Mouse (Mus musculus) heart, embryonic 10.5 days (tissue): ENCODE measurements around the gene Hormad2. TPM values are rescaled to one million over a fixed set of nuclear protein-coding genes. Genes with fewer than 3 reads are reported as not detected.

Experiments used
- DNase-seq: peaks from one replicate; pipeline ENCODE4 v3.0.0-alpha.2; 2017; ENCODE audit warnings: low spot score
- H3K27ac ChIP-seq: fragments of 300-500 bp; sonication (generic); 2 replicates; pipeline ENCODE4 v1.5.1; 2016; ENCODE audit warnings: mild to moderate bottlenecking
- H3K27me3 ChIP-seq: fragments of 300-500 bp; sonication (generic); 2 replicates; pipeline ENCODE4 v1.6.1; 2016; ENCODE audit warnings: mild to moderate bottlenecking; ENCODE audit not compliant: poor library complexity, insufficient read depth, severe bottlenecking
- H3K36me3 ChIP-seq: fragments of 300-500 bp; sonication (generic); 2 replicates; pipeline ENCODE4 v1.6.1; 2016; ENCODE audit warnings: mild to moderate bottlenecking, moderate library complexity
- H3K4me1 ChIP-seq: fragments of 300-500 bp; sonication (generic); 2 replicates; pipeline ENCODE4 v1.6.1; 2016; ENCODE audit warnings: mild to moderate bottlenecking
- H3K4me3 ChIP-seq: fragments of 300-500 bp; sonication (generic); 2 replicates; pipeline ENCODE4 v1.5.1; 2016; ENCODE audit warnings: mild to moderate bottlenecking, moderate library complexity
- H3K9me3 ChIP-seq: fragments of 300-500 bp; sonication (generic); 2 replicates; pipeline ENCODE4 v1.6.1; 2016; ENCODE audit warnings: mild to moderate bottlenecking, moderate library complexity
- WGBS: fragments of 180-500 bp; shearing (Covaris S2); methylation state at CpG from one replicate; pipeline ENCODE4 v1.1.7; 2016; 5-methylcytosine and 5-hydroxymethylcytosine counted together
- polyA plus RNA-seq: library from polyadenylated mRNA; unstranded; fragments of >200 nt; fragmentation: Nextera tagmentation; extraction: Ambion mirVana; gene quantifications from 2 replicates; pipeline ENCODE4 v1.2.1, GENCODE M21; 2016

The Hormad2 gene
- polyA plus RNA-seq, 1 experiment from 2014 or later = 1.1 TPM

- Histone ChIP-seq H3K4me1 (no peaks in the 10 kb centered on the region), H3K36me3 (no peaks in the 10 kb centered on the region), H3K27ac (no peak overlapping the region), H3K9me3 (no peaks in the 10 kb centered on the region), H3K27me3 (no peaks in the 10 kb centered on the region), H3K4me3 (no peak overlapping the region)
- no peak for DNase-seq
- WGBS = 72% methylated on average over 4 of the region's 4 CpGs
Observed at GRCm38 (mm10) chr11:4379857-4380256, 61.0 kb downstream of the Hormad2 start.

GRCm38 (mm10) chr11:4366389-4366788, 74.5 kb downstream of the Hormad2 start:
- Histone ChIP-seq H3K4me1 (no peaks in the 10 kb centered on the region), H3K36me3 (no peaks in the 10 kb centered on the region), H3K27ac (no peak overlapping the region), H3K9me3 (no peaks in the 10 kb centered on the region), H3K27me3 (no peaks in the 10 kb centered on the region), H3K4me3 (no peak overlapping the region)
- DNase-seq = no peak
- WGBS = 76% methylated on average over 4 of the region's 4 CpGs

GRCm38 (mm10) chr11:4355430-4355829, 85.5 kb downstream of the Hormad2 start:
- Histone ChIP-seq H3K36me3 (no peaks in the 10 kb centered on the region), H3K9me3 (no peaks in the 10 kb centered on the region), H3K4me3 (no peak overlapping the region), H3K27me3 (no peaks in the 10 kb centered on the region), H3K27ac (no peak overlapping the region), H3K4me1 (no peaks in the 10 kb centered on the region)
- WGBS = 59% methylated on average over 5 of the region's 5 CpGs
- DNase-seq = no peak

- Histone ChIP-seq H3K27ac (no peak overlapping the region), H3K36me3 (no peaks in the 10 kb centered on the region), H3K4me3 (no peak overlapping the region), H3K4me1 (no peaks in the 10 kb centered on the region), H3K27me3 (no peaks in the 10 kb centered on the region), H3K9me3 (no peaks in the 10 kb centered on the region)
- WGBS = 61% methylated on average over 3 of the region's 3 CpGs
- no peak for DNase-seq
Observed at GRCm38 (mm10) chr11:4352637-4353036, 88.3 kb downstream of the Hormad2 start.

GRCm38 (mm10) chr11:4343926-4344325, 97.0 kb downstream of the Hormad2 start:
- no peaks in the 10 kb centered on the region for H3K36me3 ChIP-seq
- H3K4me3 ChIP-seq = no peak overlapping the region
- H3K27me3 ChIP-seq = no peaks in the 10 kb centered on the region
- DNase-seq = no peak
- WGBS = 47% methylated on average over 4 of the region's 4 CpGs
- H3K27ac ChIP-seq = no peak overlapping the region
- H3K9me3 ChIP-seq = no peaks in the 10 kb centered on the region
- peaks cover 6% of the 10 kb centered on the region; the same call in 1 of the 2 replicates for H3K4me1 ChIP-seq

GRCm38 (mm10) chr11:4342027-4342426, 98.9 kb downstream of the Hormad2 start:
- 68% methylated on average over 7 of the region's 7 CpGs for WGBS

GRCm38 (mm10) chr11:4340109-4340779, 100.7 kb downstream of the Hormad2 start:
- Histone ChIP-seq H3K9me3 (no peaks in the 10 kb centered on the region), H3K27me3 (no peaks in the 10 kb centered on the region), H3K4me1 (peaks cover 6% of the 10 kb centered on the region; the same call in 1 of the 2 replicates), H3K4me3 (no peak overlapping the region), H3K36me3 (no peaks in the 10 kb centered on the region), H3K27ac (no peak overlapping the region)
- DNase-seq = no peak
- 89% methylated on average over 9 of the region's 9 CpGs for WGBS

More at GRCm38 (mm10) chr11:4342027-4342426, 98.9 kb downstream of the Hormad2 start:
- no peak overlapping the region for H3K4me3 ChIP-seq
- no peaks in the 10 kb centered on the region for H3K9me3 ChIP-seq
- H3K36me3 ChIP-seq = no peaks in the 10 kb centered on the region
- H3K27ac ChIP-seq = no peak overlapping the region
- peaks cover 6% of the 10 kb centered on the region; the same call in 1 of the 2 replicates for H3K4me1 ChIP-seq
- no peak for DNase-seq
- no peaks in the 10 kb centered on the region for H3K27me3 ChIP-seq

- no peaks in the 10 kb centered on the region for H3K36me3 ChIP-seq
- no peak for DNase-seq
- peaks cover 6% of the 10 kb centered on the region; the same call in 1 of the 2 replicates for H3K4me1 ChIP-seq
- H3K27me3 ChIP-seq = no peaks in the 10 kb centered on the region
- H3K4me3 ChIP-seq = no peak overlapping the region
- 83% methylated on average over 1 of the region's 1 CpGs for WGBS
- H3K9me3 ChIP-seq = no peaks in the 10 kb centered on the region
- H3K27ac ChIP-seq = no peak overlapping the region
Observed at GRCm38 (mm10) chr11:4339275-4339674, 101.6 kb downstream of the Hormad2 start.

GRCm38 (mm10) chr11:4336693-4337283, 104.1 kb downstream of the Hormad2 start:
- H3K27me3 ChIP-seq = no peaks in the 10 kb centered on the region
- no peak overlapping the region for H3K4me3 ChIP-seq
- no peaks in the 10 kb centered on the region for H3K36me3 ChIP-seq
- no peaks in the 10 kb centered on the region for H3K9me3 ChIP-seq
- peaks cover 6% of the 10 kb centered on the region; the same call in 1 of the 2 replicates for H3K4me1 ChIP-seq
- no peak for DNase-seq
- H3K27ac ChIP-seq = no peak overlapping the region
- WGBS = 84% methylated on average over 8 of the region's 8 CpGs

- H3K27ac ChIP-seq = no peak overlapping the region
- no peaks in the 10 kb centered on the region for H3K9me3 ChIP-seq
- DNase-seq = no peak
- no peaks in the 10 kb centered on the region for H3K27me3 ChIP-seq
- 68% methylated on average over 10 of the region's 10 CpGs for WGBS
- peaks cover 3% of the 10 kb centered on the region; the same call in 1 of the 2 replicates for H3K4me1 ChIP-seq
- H3K36me3 ChIP-seq = no peaks in the 10 kb centered on the region
- no peak overlapping the region for H3K4me3 ChIP-seq
Observed at GRCm38 (mm10) chr11:4335810-4336692, 104.9 kb downstream of the Hormad2 start.

- 95% methylated on average over 2 of the region's 2 CpGs for WGBS
- 0 out of 2 replicates have a peak, but pooled peaks cover 5% of the 10 kb centered on the region for H3K27me3 ChIP-seq
- H3K27ac ChIP-seq = no peak overlapping the region
- DNase-seq = peak; percentile 19
- H3K4me1 ChIP-seq = no peaks in the 10 kb centered on the region
- no peaks in the 10 kb centered on the region for H3K36me3 ChIP-seq
- H3K4me3 ChIP-seq = no peak overlapping the region
- H3K9me3 ChIP-seq = no peaks in the 10 kb centered on the region
Observed at GRCm38 (mm10) chr11:4332961-4333360, 107.9 kb downstream of the Hormad2 start.

- H3K9me3 ChIP-seq = no peaks in the 10 kb centered on the region
- H3K27ac ChIP-seq = no peak overlapping the region
- 72% methylated on average over 3 of the region's 3 CpGs for WGBS
- H3K27me3 ChIP-seq = 0 out of 2 replicates have a peak, but pooled peaks cover 5% of the 10 kb centered on the region
- no peaks in the 10 kb centered on the region for H3K4me1 ChIP-seq
- H3K4me3 ChIP-seq = no peak overlapping the region
- no peaks in the 10 kb centered on the region for H3K36me3 ChIP-seq
- no peak for DNase-seq
Observed at GRCm38 (mm10) chr11:4328188-4328587, 112.7 kb downstream of the Hormad2 start.

- H3K27me3 ChIP-seq = peaks cover 16% of the 10 kb centered on the region; the same call in 1 of the 2 replicates
- no peaks in the 10 kb centered on the region for H3K4me1 ChIP-seq
- WGBS = 65% methylated on average over 11 of the region's 11 CpGs
- no peak overlapping the region for H3K4me3 ChIP-seq
- no peak for DNase-seq
- H3K36me3 ChIP-seq = no peaks in the 10 kb centered on the region
- no peak overlapping the region for H3K27ac ChIP-seq
- H3K9me3 ChIP-seq = no peaks in the 10 kb centered on the region
Observed at GRCm38 (mm10) chr11:4323481-4323880, 117.4 kb downstream of the Hormad2 start.
